Mouse (Mus musculus) forebrain, embryonic 14.5 days (tissue): ENCODE results near the gene Olfr808. TPM values are rescaled to one million over a fixed set of nuclear protein-coding genes. Genes with fewer than 3 reads are reported as not detected.

Source experiments
- ATAC-seq: fragments of 200-750 bp; cut with Nextera tagmentation; 2 replicates; pipeline ENCODE4 v1.8.0; 2017; ENCODE audit warnings: mild to moderate bottlenecking, moderate library complexity
- DNase-seq: peaks from one replicate; pipeline ENCODE4 v3.0.0-alpha.2; 2015; ENCODE audit warnings: low spot score
- H3K27ac ChIP-seq: fragments of 300-500 bp; sonication (generic); 2 replicates; pipeline ENCODE4 v1.5.1; 2014; ENCODE audit warnings: low read depth, mild to moderate bottlenecking, control low read depth, low read length, moderate library complexity
- H3K27me3 ChIP-seq: fragments of 300-500 bp; sonication (generic); replicated peaks from 2 replicates; pipeline ENCODE4 v1.6.1; 2014; ENCODE audit warnings: low read length, control low read depth, mixed read lengths; ENCODE audit not compliant: control insufficient read depth, insufficient read depth
- H3K36me3 ChIP-seq: fragments of 300-500 bp; sonication (generic); 2 replicates; pipeline ENCODE4 v1.6.1; 2014; ENCODE audit warnings: low read length, control low read depth; ENCODE audit not compliant: control insufficient read depth, insufficient read depth
- H3K4me1 ChIP-seq: fragments of 300-500 bp; sonication (generic); 2 replicates; pipeline ENCODE4 v1.6.1; 2014; ENCODE audit warnings: antibody characterized with exemption, low read length, control low read depth; ENCODE audit not compliant: control insufficient read depth, insufficient read depth
- H3K4me2 ChIP-seq: fragments of 300-500 bp; sonication (generic); 2 replicates; pipeline ENCODE4 v1.6.1; 2014; ENCODE audit warnings: mild to moderate bottlenecking, control low read depth, low read length
- H3K4me3 ChIP-seq: fragments of 300-500 bp; sonication (generic); 2 replicates; pipeline ENCODE4 v1.5.1; 2014; ENCODE audit warnings: low read depth, low read length, control low read depth
- H3K9ac ChIP-seq: fragments of 300-500 bp; sonication (generic); 2 replicates; pipeline ENCODE4 v1.6.1; 2014; ENCODE audit warnings: mild to moderate bottlenecking, low read length, control low read depth, moderate library complexity
- H3K9me3 ChIP-seq: fragments of 300-500 bp; sonication (generic); replicated peaks from 2 replicates; pipeline ENCODE4 v1.6.1; 2016; ENCODE audit warnings: low read length, control low read depth, mixed read lengths; ENCODE audit not compliant: control insufficient read depth
- WGBS: fragments of 180-500 bp; shearing (Covaris S2); extraction: QIAGEN DNeasy Blood & Tissue Kit; methylation state at CpG from one replicate; pipeline ENCODE4 v1.1.7; 2014; 5-methylcytosine and 5-hydroxymethylcytosine counted together
- polyA plus RNA-seq: library from polyadenylated mRNA; unstranded; fragments of >200 nt; fragmentation: Nextera tagmentation; extraction: Ambion mirVana; gene quantifications from 2 replicates; pipeline ENCODE4 v1.2.1, GENCODE M21; 2014

Olfr808 gene
- polyA plus RNA-seq, result not detected in 2 replicates

DNA sequence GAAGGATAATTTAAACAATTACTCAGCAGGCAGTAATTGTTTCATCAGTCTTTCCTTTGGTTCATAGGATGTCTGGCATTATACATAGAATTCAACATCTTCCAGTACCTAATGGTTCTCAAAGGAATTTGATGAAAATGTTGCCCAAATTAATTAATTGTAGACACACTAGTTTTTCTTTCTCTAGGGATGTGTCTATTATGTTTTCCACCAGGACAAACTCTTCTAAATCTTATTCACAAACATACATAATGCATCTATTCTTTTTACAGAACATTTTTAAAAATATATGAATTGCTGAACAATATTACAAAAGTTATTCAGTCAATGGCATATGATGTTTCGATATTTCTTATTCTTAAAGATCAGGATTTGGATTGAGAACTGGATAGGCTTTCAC, at the start of gene Olfr808:
Gene Olfr808 (plus strand): TSS at position 301 of the 400 bp plus-strand sequence.
- H3K9ac ChIP-seq, result no peak within 1 kb of the TSS
- WGBS, result 98% methylated on average over 1 of the region's 1 CpGs
- no peaks in the 10 kb centered on the region for H3K36me3 ChIP-seq
- no peaks in the 10 kb centered on the region for H3K9me3 ChIP-seq
- no peaks in the 10 kb centered on the region for H3K4me1 ChIP-seq
- no peak within 1 kb of the TSS for H3K4me3 ChIP-seq
- H3K4me2 ChIP-seq, result no peak within 1 kb of the TSS
- ATAC-seq, result no peak
- no peaks in the 10 kb centered on the region for H3K27me3 ChIP-seq
- DNase-seq, result no peak
- H3K27ac ChIP-seq, result no peak within 1 kb of the TSS

- Histone ChIP-seq H3K9me3 (no peaks in the 10 kb centered on the region), H3K4me1 (no peaks in the 10 kb centered on the region), H3K36me3 (no peaks in the 10 kb centered on the region), H3K4me2 (no peak within 1 kb of the TSS), H3K27me3 (no peaks in the 10 kb centered on the region), H3K27ac (no peak within 1 kb of the TSS), H3K4me3 (no peak within 1 kb of the TSS), H3K9ac (no peak within 1 kb of the TSS)
- ATAC-seq (no peak), DNase-seq (no peak)
- 93% methylated on average over 2 of the region's 2 CpGs for WGBS
Measured at GRCm38 (mm10) chr10:129729275-129729674, 36.0 kb upstream of the Olfr808 start, which contains the start of gene Olfr805. TSS of gene Olfr805 (minus strand) at chr10:129729375.

DNA sequence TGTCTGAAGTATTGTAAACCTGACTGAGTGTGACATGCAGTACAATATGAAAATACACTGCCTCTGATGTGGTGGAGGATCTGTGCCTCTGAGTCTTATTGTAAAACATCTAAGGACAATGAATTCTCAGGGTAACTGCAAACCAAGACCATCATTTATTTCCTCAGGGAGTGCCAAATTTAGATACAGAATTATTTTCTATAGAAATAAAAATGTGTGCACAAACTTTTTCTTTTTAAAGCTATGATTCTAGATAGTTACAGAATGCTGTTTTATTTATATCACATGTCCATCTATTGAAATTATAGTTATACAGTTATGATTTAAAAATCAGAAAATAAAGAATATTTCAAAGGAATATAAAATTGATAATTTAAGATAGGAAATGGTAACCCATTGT, 23.5 kb upstream of the Olfr808 start, which contains the start of gene Olfr806:
Gene Olfr806 (minus strand): TSS at position 101 of the 400 bp plus-strand sequence.
- H3K4me3 ChIP-seq, result no peak within 1 kb of the TSS
- ATAC-seq, result no peak
- no peaks in the 10 kb centered on the region for H3K36me3 ChIP-seq

GRCm38 (mm10) chr10:129757693-129758092, 7.6 kb upstream of the Olfr808 start, which contains the start of gene Olfr807:
TSS of gene Olfr807 (minus strand) at chr10:129757793.
- 92% methylated on average over 1 of the region's 1 CpGs for WGBS
- Histone ChIP-seq H3K9me3 (no peaks in the 10 kb centered on the region), H3K36me3 (no peaks in the 10 kb centered on the region), H3K27ac (no peak within 1 kb of the TSS), H3K4me2 (no peak within 1 kb of the TSS), H3K27me3 (no peaks in the 10 kb centered on the region), H3K4me3 (no peak within 1 kb of the TSS), H3K9ac (no peak within 1 kb of the TSS), H3K4me1 (no peaks in the 10 kb centered on the region)
- DNase-seq (no peak), ATAC-seq (no peak)

More for the DNA sequence above, 23.5 kb upstream of the Olfr808 start, which contains the start of gene Olfr806:
- H3K4me1 ChIP-seq, result no peaks in the 10 kb centered on the region
- H3K27ac ChIP-seq, result no peak within 1 kb of the TSS
- no peak within 1 kb of the TSS for H3K9ac ChIP-seq
- H3K9me3 ChIP-seq, result no peaks in the 10 kb centered on the region
- no peaks in the 10 kb centered on the region for H3K27me3 ChIP-seq
- no peak within 1 kb of the TSS for H3K4me2 ChIP-seq
- DNase-seq, result no peak

- DNase-seq, result no peak
- Histone ChIP-seq H3K4me2 (no peak within 1 kb of the TSS), H3K4me1 (no peaks in the 10 kb centered on the region), H3K36me3 (no peaks in the 10 kb centered on the region), H3K4me3 (no peak within 1 kb of the TSS), H3K9me3 (no peaks in the 10 kb centered on the region), H3K27ac (no peak within 1 kb of the TSS), H3K9ac (no peak within 1 kb of the TSS), H3K27me3 (no peaks in the 10 kb centered on the region)
- no peak for ATAC-seq
Measured at GRCm38 (mm10) chr10:129774338-129774737, 9.1 kb downstream of the Olfr808 start, which contains the start of gene Olfr809. TSS of gene Olfr809 (plus strand) at chr10:129774638.

- no peak for DNase-seq
- no peaks in the 10 kb centered on the region for H3K4me1 ChIP-seq
- H3K4me2 ChIP-seq, result no peak overlapping the region
- no peak overlapping the region for H3K4me3 ChIP-seq
- H3K27ac ChIP-seq, result no peak overlapping the region
- no peaks in the 10 kb centered on the region for H3K36me3 ChIP-seq
- ATAC-seq, result no peak
- H3K9me3 ChIP-seq, result no peaks in the 10 kb centered on the region
- H3K27me3 ChIP-seq, result no peaks in the 10 kb centered on the region
- H3K9ac ChIP-seq, result no peak overlapping the region
Measured at GRCm38 (mm10) chr10:129778123-129778522, 12.8 kb downstream of the Olfr808 start.

- no peaks in the 10 kb centered on the region for H3K9me3 ChIP-seq
- H3K27ac ChIP-seq, result no peak within 1 kb of the TSS
- H3K4me3 ChIP-seq, result no peak within 1 kb of the TSS
- no peak for ATAC-seq
- DNase-seq, result no peak
- H3K27me3 ChIP-seq, result no peaks in the 10 kb centered on the region
- no peaks in the 10 kb centered on the region for H3K4me1 ChIP-seq
- no peak within 1 kb of the TSS for H3K4me2 ChIP-seq
- no peaks in the 10 kb centered on the region for H3K36me3 ChIP-seq
- no peak within 1 kb of the TSS for H3K9ac ChIP-seq
Measured at GRCm38 (mm10) chr10:129794817-129795216, 29.5 kb downstream of the Olfr808 start, which contains the start of gene Olfr810. TSS of gene Olfr810 (minus strand) at chr10:129794917.

DNA sequence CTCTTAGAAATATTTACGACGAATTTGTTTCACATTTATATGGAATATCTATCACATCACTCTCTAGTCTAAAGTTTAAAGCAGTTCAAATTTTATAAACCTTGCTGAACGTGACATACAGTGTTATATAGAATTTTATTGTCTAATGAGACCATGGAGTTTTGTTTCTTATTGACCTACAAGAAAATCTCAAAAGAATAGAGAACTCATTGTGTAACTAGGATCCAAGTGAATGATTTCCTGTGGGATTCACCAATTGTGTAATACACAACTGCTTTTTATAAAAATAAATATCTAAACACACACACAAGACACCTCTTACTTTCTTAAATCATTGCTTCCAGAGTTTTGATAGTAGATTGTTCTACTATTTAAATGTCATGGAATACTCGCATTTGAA, 39.0 kb downstream of the Olfr808 start, which contains the start of gene Olfr811:
Gene Olfr811 (minus strand): TSS at position 101 of the 400 bp plus-strand sequence.
- Histone ChIP-seq H3K27me3 (no peaks in the 10 kb centered on the region), H3K4me3 (no peak within 1 kb of the TSS), H3K27ac (no peak within 1 kb of the TSS), H3K36me3 (no peaks in the 10 kb centered on the region), H3K9ac (no peak within 1 kb of the TSS), H3K4me1 (no peaks in the 10 kb centered on the region), H3K9me3 (no peaks in the 10 kb centered on the region), H3K4me2 (no peak within 1 kb of the TSS)
- DNase-seq (no peak), ATAC-seq (no peak)
- WGBS, result 88% methylated on average over 4 of the region's 4 CpGs
